Mouse (Mus musculus) heart, postnatal 0 days (tissue): ENCODE results near the gene Rhox4f.
"Not testable (repeated sequence)": the region's sequence is repeated elsewhere in the genome, so short reads cannot be mapped to it uniquely, and the experiment has no call there.

ENCODE experiments used
- CTCF ChIP-seq: IDR thresholded peaks from 2 replicates; pipeline ENCODE4 v1.5.1; 2016; ENCODE audit warnings: antibody characterized with exemption, control low read depth, low read depth
- EP300 ChIP-seq: IDR thresholded peaks from 2 replicates; pipeline ENCODE4 v1.6.1; 2016; ENCODE audit warnings: antibody characterized with exemption, low read depth

GRCm38 (mm10) chrX:37572638-37573037 is 34.9 kb downstream of the Rhox4f start:
- TF ChIP-seq CTCF, EP300: not testable (repeated sequence)
